Mouse (Mus musculus): ENCODE measurements around the gene Clec12a.

- TF ChIP-seq CTCF (IDR thresholded peaks at IDR 0.05; ENCODE audit: extremely low read depth, insufficient read length, insufficient replicate concordance, low read depth, low read length), result no peak
- no peak for TF ChIP-seq POLR2A (IDR thresholded peaks at IDR 0.05; ENCODE audit: low read depth, low read length)
Observed at GRCm38 (mm10) chr6:129393732-129394131, 51.2 kb downstream of the Clec12a start.

Data from small intestine, adult 2 months (tissue).